Mouse (Mus musculus): Measurements from ENCODE around the gene Smagp. TPM values are rescaled to one million over a fixed set of nuclear protein-coding genes. Genes with fewer than 3 reads are reported as not detected.

The Smagp gene
- 3.8 and 3.9 TPM in 2 replicates for polyA plus RNA-seq (2014; fragmentation: Nextera tagmentation; extraction: Ambion mirVana)

DNA sequence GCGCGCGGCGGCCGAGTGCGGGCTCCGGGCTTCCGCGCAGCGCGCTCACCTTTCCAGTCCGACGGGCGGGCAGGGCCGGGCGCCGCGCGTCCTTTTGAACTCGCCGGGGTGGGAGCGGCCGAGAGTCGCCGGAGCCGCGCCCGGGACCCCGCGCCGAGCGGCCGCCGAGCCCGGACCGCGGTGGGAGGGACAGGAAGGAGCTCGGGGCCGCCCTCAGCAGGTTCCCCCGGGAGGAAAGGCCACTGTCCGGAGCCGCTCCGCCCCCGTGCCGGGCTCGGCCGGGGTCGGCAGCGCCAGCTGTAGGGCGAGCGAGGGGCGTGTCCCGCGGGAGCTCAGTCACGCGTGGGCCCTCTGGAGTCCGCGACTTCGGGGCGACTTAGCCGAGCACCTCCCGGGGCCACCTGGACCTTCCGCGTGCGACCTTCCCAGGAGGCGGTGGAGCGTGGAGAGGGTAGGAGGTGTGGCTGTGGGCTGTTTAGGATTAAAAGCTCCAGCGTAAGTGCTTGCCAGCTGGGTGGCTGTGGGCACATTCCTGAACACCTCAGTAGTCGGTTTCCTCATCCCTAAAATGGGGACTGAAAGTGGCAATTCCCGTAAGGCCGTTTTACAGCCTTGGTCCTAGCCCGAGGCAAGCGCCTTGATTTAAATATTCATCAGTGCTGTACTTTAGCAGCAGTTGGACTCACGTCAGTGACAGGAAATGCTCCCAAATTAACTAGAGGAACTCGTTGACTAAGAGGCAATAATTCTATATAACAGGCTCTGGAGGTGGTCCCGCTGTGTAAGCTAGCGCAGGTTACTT is at the start of gene Smagp:
Gene Smagp, minus strand, starts transcription at position 241 of the 802 bp plus-strand sequence.
- under 1% methylated on average over 58 of the region's 77 CpGs for WGBS
- H3K27me3 ChIP-seq (ENCODE audit: control insufficient read depth, insufficient read depth, low read length) = peaks cover 48% of the 10 kb centered on the region
- H3K9ac ChIP-seq (ENCODE audit: low read length) = peak within 1 kb of the TSS; percentile 31; the same call in 1 of the 2 replicates
- H3K9me3 ChIP-seq (ENCODE audit: control insufficient read depth, low read length) = no peaks in the 10 kb centered on the region
- H3K4me3 ChIP-seq (ENCODE audit: low read depth, low read length) = peak within 1 kb of the TSS; percentile 43
- ATAC-seq (ENCODE audit: low FRiP score) = no peak
- H3K4me1 ChIP-seq (ENCODE audit: control insufficient read depth, insufficient read depth, low read length) = peaks cover 8% of the 10 kb centered on the region
- no peaks in the 10 kb centered on the region for H3K36me3 ChIP-seq (ENCODE audit: control insufficient read depth, insufficient read depth, low read length)
- peak within 1 kb of the TSS; percentile 65 for H3K4me2 ChIP-seq
- no peak within 1 kb of the TSS for H3K27ac ChIP-seq (ENCODE audit: low read depth, low read length)
- peak; percentile 92 for DNase-seq (ENCODE audit: low spot score, missing footprints)

DNA sequence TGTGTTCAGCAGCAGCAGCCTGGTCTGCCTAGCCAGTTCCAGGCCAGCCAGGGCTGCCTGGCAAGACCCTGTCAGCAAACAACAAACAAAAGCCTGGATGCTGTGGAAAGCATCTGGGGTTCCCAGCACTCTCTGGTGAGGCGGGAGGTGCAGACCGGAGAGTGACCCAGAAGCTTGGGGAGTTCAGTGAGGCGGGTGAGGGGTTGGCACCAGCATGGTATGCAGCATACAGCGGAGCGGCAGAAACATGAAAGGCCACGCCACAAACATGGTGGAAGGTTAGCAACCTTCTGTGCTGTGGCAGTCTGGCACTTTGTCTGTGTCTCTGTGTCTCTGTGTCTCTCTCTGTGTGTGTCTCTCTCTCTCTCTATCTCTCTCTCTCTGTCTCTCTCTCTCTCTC is 49.7 kb upstream of the Smagp start:
- Histone ChIP-seq H3K4me2 (no peak overlapping the region), H3K27me3 (ENCODE audit: control insufficient read depth, insufficient read depth, low read length) (no peaks in the 10 kb centered on the region), H3K9me3 (ENCODE audit: control insufficient read depth, low read length) (peaks cover 5% of the 10 kb centered on the region; the same call in 1 of the 2 replicates), H3K36me3 (ENCODE audit: control insufficient read depth, insufficient read depth, low read length) (no peaks in the 10 kb centered on the region), H3K4me3 (ENCODE audit: low read depth, low read length) (no peak overlapping the region), H3K9ac (ENCODE audit: low read length) (no peak overlapping the region), H3K27ac (ENCODE audit: low read depth, low read length) (no peak overlapping the region), H3K4me1 (ENCODE audit: control insufficient read depth, insufficient read depth, low read length) (peaks cover 3% of the 10 kb centered on the region; the same call in 1 of the 2 replicates)
- ATAC-seq (ENCODE audit: low FRiP score) = no peak
- no peak for DNase-seq (ENCODE audit: low spot score, missing footprints)
- WGBS = 86% methylated on average over 6 of the region's 6 CpGs

DNA sequence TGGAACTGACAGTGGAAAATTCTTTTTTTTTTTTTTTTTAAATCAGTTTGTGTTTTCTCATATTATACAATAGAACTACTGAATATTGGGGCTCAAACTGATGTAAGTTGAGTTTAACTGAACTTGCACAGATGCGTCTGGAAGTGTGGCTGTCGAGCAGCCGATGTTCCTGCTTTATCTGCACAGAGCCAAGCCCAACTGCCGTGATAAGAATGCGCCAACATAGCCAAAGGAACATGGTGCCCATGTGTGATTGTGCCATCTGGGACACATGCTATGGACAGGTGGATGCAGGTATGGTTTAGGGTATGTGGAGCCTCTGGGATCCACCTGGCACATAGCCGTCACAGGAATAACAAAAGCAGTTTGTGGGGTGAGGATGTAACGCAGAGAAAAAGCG is 49.1 kb upstream of the Smagp start:
- ATAC-seq (ENCODE audit: low FRiP score) = no peak
- 92% methylated on average over 8 of the region's 8 CpGs for WGBS
- peaks cover 3% of the 10 kb centered on the region; the same call in 1 of the 2 replicates for H3K4me1 ChIP-seq (ENCODE audit: control insufficient read depth, insufficient read depth, low read length)

DNA sequence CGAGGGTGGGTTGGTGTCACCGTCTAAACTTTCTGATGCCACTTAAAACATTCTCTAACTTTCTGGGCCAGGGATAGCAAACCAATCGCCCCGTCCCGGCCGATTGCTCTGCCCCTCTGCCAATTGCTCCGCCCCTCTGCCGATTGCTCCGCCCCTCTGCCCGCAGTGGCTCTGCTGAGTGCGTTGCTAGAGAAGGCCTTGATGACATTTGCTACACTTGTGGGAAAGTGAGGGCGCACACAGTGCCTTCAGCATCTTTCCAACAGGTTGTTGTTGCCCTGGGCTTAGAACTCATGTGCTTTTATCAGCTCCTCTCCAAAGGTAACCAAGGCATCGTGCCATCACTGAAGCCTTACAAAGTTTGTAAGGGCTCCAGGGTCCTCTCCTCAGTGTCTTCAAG is 48.5 kb upstream of the Smagp start:
- H3K27ac ChIP-seq (ENCODE audit: low read depth, low read length) = no peak overlapping the region
- ATAC-seq (ENCODE audit: low FRiP score) (no peak), DNase-seq (ENCODE audit: low spot score, missing footprints) (no peak)
- peaks cover 3% of the 10 kb centered on the region; the same call in 1 of the 2 replicates for H3K9me3 ChIP-seq (ENCODE audit: control insufficient read depth, low read length)
- no peaks in the 10 kb centered on the region for H3K36me3 ChIP-seq (ENCODE audit: control insufficient read depth, insufficient read depth, low read length)
- no peak overlapping the region for H3K9ac ChIP-seq (ENCODE audit: low read length)
- 23% methylated on average over 13 of the region's 13 CpGs for WGBS
- H3K4me1 ChIP-seq (ENCODE audit: control insufficient read depth, insufficient read depth, low read length) = peaks cover 3% of the 10 kb centered on the region; the same call in 1 of the 2 replicates
- no peak overlapping the region for H3K4me3 ChIP-seq (ENCODE audit: low read depth, low read length)
- H3K27me3 ChIP-seq (ENCODE audit: control insufficient read depth, insufficient read depth, low read length) = no peaks in the 10 kb centered on the region
- H3K4me2 ChIP-seq = no peak overlapping the region

More for the DNA sequence above, 49.1 kb upstream of the Smagp start:
- H3K36me3 ChIP-seq (ENCODE audit: control insufficient read depth, insufficient read depth, low read length) = no peaks in the 10 kb centered on the region
- peaks cover 5% of the 10 kb centered on the region; the same call in 1 of the 2 replicates for H3K9me3 ChIP-seq (ENCODE audit: control insufficient read depth, low read length)
- no peak overlapping the region for H3K27ac ChIP-seq (ENCODE audit: low read depth, low read length)
- no peak overlapping the region for H3K4me2 ChIP-seq
- H3K4me3 ChIP-seq (ENCODE audit: low read depth, low read length) = no peak overlapping the region
- H3K9ac ChIP-seq (ENCODE audit: low read length) = no peak overlapping the region
- no peaks in the 10 kb centered on the region for H3K27me3 ChIP-seq (ENCODE audit: control insufficient read depth, insufficient read depth, low read length)
- no peak for DNase-seq (ENCODE audit: low spot score, missing footprints)

DNA sequence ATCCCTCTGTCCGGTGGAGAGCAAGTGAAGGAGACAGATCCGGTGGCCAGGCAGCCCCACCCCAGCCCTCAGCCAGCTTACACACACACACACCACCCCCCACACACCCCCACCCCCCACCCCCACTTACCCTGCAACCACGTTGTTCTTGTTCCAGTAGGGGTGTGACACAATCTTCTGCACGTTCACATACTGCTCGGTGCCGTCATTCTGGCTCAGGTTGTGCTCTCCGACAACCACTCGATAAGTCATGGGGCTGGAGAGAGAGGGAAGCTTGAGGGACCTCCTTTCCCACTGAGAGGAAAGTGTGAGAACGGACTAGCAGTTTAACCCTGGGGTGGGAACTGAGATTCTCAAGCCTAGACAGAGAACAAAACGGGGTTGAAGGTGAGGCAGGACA is 47.7 kb upstream of the Smagp start:
- no peaks in the 10 kb centered on the region for H3K36me3 ChIP-seq (ENCODE audit: control insufficient read depth, insufficient read depth, low read length)
- H3K4me1 ChIP-seq (ENCODE audit: control insufficient read depth, insufficient read depth, low read length) = peaks cover 3% of the 10 kb centered on the region; the same call in 1 of the 2 replicates
- H3K4me2 ChIP-seq = no peak overlapping the region
- no peak overlapping the region for H3K9ac ChIP-seq (ENCODE audit: low read length)
- ATAC-seq (ENCODE audit: low FRiP score) = no peak
- 66% methylated on average over 10 of the region's 10 CpGs for WGBS
- no peaks in the 10 kb centered on the region for H3K9me3 ChIP-seq (ENCODE audit: control insufficient read depth, low read length)
- H3K4me3 ChIP-seq (ENCODE audit: low read depth, low read length) = no peak overlapping the region
- no peak overlapping the region for H3K27ac ChIP-seq (ENCODE audit: low read depth, low read length)
- DNase-seq (ENCODE audit: low spot score, missing footprints) = no peak
- H3K27me3 ChIP-seq (ENCODE audit: control insufficient read depth, insufficient read depth, low read length) = no peaks in the 10 kb centered on the region

DNA sequence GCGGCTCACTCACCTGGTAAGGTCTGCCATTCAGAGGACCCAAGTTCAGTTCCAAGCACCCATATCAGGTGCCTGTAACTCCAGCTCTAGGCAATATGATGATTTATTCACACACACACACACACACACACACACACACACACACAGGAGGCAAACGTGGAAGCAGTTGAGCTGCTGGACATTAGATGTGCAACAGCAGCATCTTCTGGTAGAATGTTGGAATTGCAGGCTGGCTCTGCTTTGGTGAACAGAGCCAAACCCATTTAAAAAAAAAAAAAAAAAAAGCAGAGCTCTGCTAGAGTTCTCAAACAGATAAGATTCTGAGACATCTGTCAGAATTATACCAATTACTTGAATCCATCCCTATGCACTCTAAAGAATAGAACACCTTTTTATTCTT is 46.3 kb upstream of the Smagp start:
- no peak overlapping the region for H3K9ac ChIP-seq (ENCODE audit: low read length)
- ATAC-seq (ENCODE audit: low FRiP score) (peak; percentile 52; the same call in 1 of the 2 replicates), DNase-seq (ENCODE audit: low spot score, missing footprints) (peak; percentile 99)
- no peak overlapping the region for H3K4me2 ChIP-seq
- no peaks in the 10 kb centered on the region for H3K9me3 ChIP-seq (ENCODE audit: control insufficient read depth, low read length)
- no peak overlapping the region for H3K4me3 ChIP-seq (ENCODE audit: low read depth, low read length)
- peaks cover 3% of the 10 kb centered on the region; the same call in 1 of the 2 replicates for H3K4me1 ChIP-seq (ENCODE audit: control insufficient read depth, insufficient read depth, low read length)
- WGBS = 45% methylated on average over 2 of the region's 2 CpGs
- H3K27ac ChIP-seq (ENCODE audit: low read depth, low read length) = no peak overlapping the region
- no peaks in the 10 kb centered on the region for H3K36me3 ChIP-seq (ENCODE audit: control insufficient read depth, insufficient read depth, low read length)
- H3K27me3 ChIP-seq (ENCODE audit: control insufficient read depth, insufficient read depth, low read length) = no peaks in the 10 kb centered on the region

DNA sequence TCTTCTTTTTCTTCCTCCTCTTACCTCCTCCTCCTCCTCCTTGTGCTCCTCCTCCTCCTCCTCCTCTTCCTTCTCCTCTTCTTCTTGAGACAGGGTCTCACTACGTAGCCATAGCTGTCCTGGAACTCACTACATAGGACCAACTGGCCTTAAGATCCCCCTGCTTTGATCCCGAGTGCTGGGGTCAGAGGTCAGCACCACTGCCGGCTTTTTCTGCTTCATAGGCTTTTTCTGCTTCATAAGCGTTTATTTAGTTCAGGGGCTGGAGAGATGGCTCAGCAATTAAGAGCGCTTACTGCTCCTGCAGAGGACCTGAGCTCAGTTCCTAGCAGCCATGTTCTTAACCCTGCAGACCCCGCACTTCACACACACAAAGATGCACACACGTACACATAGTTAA is 45.0 kb upstream of the Smagp start:
- Histone ChIP-seq H3K4me1 (ENCODE audit: control insufficient read depth, insufficient read depth, low read length) (peaks cover 3% of the 10 kb centered on the region; the same call in 1 of the 2 replicates), H3K27me3 (ENCODE audit: control insufficient read depth, insufficient read depth, low read length) (no peaks in the 10 kb centered on the region), H3K4me3 (ENCODE audit: low read depth, low read length) (no peak overlapping the region), H3K27ac (ENCODE audit: low read depth, low read length) (no peak overlapping the region), H3K9me3 (ENCODE audit: control insufficient read depth, low read length) (no peaks in the 10 kb centered on the region), H3K9ac (ENCODE audit: low read length) (no peak overlapping the region), H3K36me3 (ENCODE audit: control insufficient read depth, insufficient read depth, low read length) (no peaks in the 10 kb centered on the region), H3K4me2 (no peak overlapping the region)
- DNase-seq (ENCODE audit: low spot score, missing footprints) = no peak
- ATAC-seq (ENCODE audit: low FRiP score) = no peak
- 23% methylated on average over 7 of the region's 7 CpGs for WGBS

DNA sequence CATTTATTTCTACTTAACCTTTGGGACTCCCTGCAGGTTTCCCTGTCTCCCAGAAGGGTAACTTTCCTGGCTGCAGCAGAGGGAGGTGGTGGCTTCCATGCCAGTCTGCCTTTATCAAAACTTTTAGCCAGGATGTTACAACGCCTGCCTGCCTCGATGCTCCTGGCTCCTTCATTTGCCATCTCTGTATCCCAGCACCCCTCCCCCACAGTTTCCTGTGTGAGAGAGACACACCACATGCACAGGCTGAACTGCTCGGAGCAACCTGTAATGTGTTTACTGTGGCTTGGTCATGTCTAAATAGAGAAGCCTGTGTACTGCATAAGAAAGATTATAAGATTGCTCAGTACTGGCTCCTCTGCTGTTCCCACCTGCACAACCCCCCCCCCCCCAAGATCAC is 43.6 kb upstream of the Smagp start:
- 58% methylated on average over 3 of the region's 3 CpGs for WGBS
- Histone ChIP-seq H3K9me3 (ENCODE audit: control insufficient read depth, low read length) (no peaks in the 10 kb centered on the region), H3K4me2 (no peak overlapping the region), H3K27ac (ENCODE audit: low read depth, low read length) (no peak overlapping the region), H3K27me3 (ENCODE audit: control insufficient read depth, insufficient read depth, low read length) (no peaks in the 10 kb centered on the region), H3K4me3 (ENCODE audit: low read depth, low read length) (no peak overlapping the region), H3K36me3 (ENCODE audit: control insufficient read depth, insufficient read depth, low read length) (no peaks in the 10 kb centered on the region), H3K9ac (ENCODE audit: low read length) (no peak overlapping the region), H3K4me1 (ENCODE audit: control insufficient read depth, insufficient read depth, low read length) (peaks cover 3% of the 10 kb centered on the region; the same call in 1 of the 2 replicates)
- DNase-seq (ENCODE audit: low spot score, missing footprints) (no peak), ATAC-seq (ENCODE audit: low FRiP score) (no peak)

DNA sequence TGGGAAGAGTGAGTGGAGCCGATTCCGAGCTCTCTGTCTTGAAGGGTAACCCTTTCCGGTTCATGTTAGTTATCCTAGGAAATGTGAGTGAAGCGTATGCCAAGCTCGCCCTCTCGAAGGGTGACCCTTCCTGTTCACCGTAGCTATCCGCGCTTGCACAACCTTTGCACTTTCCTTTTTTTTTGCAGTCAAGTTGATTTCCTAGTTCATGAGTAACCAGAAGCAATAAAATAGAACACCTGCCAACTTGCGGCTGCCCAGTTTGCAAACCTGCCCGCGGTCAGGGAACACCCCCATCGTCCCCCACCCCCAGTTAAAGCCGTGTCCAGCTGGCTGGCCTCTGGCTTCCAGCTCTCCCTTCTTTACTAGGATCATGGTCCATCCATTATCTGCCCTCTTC is 42.3 kb upstream of the Smagp start:
- no peak overlapping the region for H3K9ac ChIP-seq (ENCODE audit: low read length)
- peaks cover 3% of the 10 kb centered on the region; the same call in 1 of the 2 replicates for H3K4me1 ChIP-seq (ENCODE audit: control insufficient read depth, insufficient read depth, low read length)
- no peaks in the 10 kb centered on the region for H3K9me3 ChIP-seq (ENCODE audit: control insufficient read depth, low read length)
- 92% methylated on average over 14 of the region's 14 CpGs for WGBS
- no peaks in the 10 kb centered on the region for H3K27me3 ChIP-seq (ENCODE audit: control insufficient read depth, insufficient read depth, low read length)
- H3K4me2 ChIP-seq = no peak overlapping the region
- no peaks in the 10 kb centered on the region for H3K36me3 ChIP-seq (ENCODE audit: control insufficient read depth, insufficient read depth, low read length)
- ATAC-seq (ENCODE audit: low FRiP score) (no peak), DNase-seq (ENCODE audit: low spot score, missing footprints) (no peak)
- no peak overlapping the region for H3K27ac ChIP-seq (ENCODE audit: low read depth, low read length)
- no peak overlapping the region for H3K4me3 ChIP-seq (ENCODE audit: low read depth, low read length)

Measured in midbrain, embryonic 11.5 days (tissue).